Mouse (Mus musculus) heart, postnatal 0 days (tissue): ENCODE measurements around the gene Zfp639.

Experiments used
- CTCF ChIP-seq: IDR thresholded peaks from 2 replicates; pipeline ENCODE4 v1.5.1; 2016; ENCODE audit warnings: antibody characterized with exemption, control low read depth, low read depth
- EP300 ChIP-seq: IDR thresholded peaks from 2 replicates; pipeline ENCODE4 v1.6.1; 2016; ENCODE audit warnings: antibody characterized with exemption, low read depth

DNA sequence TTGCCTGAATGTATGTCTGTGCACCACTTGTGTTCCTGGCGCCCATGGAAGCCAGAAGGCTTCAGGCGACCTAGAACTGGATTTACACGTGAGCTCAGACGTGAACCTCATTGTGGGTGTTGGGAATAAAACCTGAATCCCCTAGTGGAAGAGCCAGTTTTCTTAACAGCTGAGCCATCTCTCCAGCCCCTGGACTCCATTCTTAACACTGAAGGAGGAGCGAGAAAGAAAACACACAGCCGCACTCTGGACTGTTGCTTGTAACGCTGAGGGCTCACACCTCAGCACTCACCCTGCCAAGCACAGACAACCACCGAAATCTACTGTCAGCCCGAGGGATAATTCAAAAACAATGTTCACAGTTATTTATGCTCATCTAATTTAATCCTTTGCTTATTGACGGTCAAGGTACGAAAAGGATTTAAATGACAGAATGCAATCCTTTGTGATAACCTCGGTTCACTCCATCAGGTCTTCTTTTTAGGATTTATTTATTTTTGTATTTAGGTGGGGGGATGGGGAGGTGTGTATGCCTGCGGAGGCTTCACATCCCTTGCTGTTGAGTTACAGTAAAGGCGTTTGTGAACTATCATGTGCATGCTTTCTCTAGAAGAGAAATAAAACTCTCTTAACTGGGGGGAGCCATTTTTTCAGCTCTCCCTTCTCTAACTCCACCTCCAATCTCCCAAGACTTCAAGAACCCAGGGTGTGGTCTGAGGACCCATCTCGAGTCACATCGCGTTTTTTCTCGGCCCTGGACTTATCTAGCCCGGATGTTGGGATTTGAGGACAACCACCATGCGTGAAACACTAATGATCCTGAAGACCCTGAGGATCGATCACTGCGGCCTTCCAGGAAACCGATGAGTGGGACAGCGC, at the start of gene Zfp639:
- no peak for TF ChIP-seq CTCF
- TF ChIP-seq EP300 = no peak
